Mouse (Mus musculus): ENCODE data around the gene Kri1. TPM values are rescaled to one million over a fixed set of nuclear protein-coding genes. Genes with fewer than 3 reads are reported as not detected.
"Not testable (repeated sequence)": the region's sequence is repeated elsewhere in the genome, so short reads cannot be mapped to it uniquely, and the experiment has no call there.

Gene Kri1
- total RNA-seq, 4 experiments from 2014 or later: 33.5 to 43.4 (median 39.4) TPM

DNA sequence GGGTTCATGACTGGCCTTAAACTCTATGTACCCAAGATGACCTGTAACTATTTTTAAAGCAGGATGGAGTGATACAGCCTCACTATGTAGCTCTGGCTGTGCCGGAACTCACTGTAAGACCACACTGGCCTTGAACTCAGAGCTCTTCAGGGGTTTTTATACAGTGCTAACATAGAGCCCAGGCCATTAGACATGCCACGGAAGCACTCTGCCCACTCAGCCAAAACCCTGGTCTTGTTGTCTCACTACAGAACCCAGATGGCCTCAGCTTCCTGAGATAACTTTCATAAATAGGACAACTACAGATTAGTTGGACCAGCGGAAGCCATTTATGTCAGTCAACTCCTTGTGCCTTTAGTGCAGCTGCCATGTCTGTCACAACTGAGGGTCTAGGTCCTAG lies 13.4 kb downstream of the Kri1 start:
- DNase-seq (ENCODE audit: low spot score in 2 of 2): no peak

DNA sequence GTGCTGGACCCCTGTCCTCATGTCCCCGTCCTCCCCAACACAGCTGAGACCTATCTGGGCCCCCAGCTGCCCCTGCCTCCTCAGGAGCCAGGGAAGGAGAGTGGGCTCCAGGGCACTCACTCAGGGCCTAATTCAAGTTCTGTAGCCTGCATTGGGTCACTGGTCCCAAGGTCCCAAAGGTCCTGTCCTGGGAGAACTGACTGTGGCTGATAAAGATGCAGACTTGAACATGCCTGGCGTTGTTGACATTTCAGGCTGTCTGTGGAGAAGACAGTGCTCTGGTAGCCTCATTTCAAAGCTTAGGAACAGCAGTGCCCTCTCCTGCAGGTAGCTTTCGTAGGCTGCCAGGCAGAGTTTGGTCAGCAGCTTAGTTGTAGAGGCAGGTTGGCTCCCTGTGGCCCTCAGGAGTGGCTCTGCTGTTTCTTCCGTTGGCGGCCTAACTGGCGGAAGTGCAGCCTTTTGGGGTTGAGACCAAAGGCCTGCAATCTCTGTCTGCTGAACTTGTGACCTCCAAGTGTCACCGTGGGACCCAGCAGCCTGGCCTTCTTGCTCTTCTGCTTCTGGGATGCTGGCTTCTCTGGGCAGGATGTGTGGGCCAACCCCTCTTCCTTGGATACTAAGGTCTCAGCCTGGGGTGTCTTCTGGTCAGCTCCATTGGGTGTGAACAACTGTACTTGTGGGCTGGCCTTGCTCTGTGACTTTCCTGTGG lies 14.1 kb downstream of the Kri1 start:
- no peak for DNase-seq (ENCODE audit: low spot score in 2 of 2)

DNA sequence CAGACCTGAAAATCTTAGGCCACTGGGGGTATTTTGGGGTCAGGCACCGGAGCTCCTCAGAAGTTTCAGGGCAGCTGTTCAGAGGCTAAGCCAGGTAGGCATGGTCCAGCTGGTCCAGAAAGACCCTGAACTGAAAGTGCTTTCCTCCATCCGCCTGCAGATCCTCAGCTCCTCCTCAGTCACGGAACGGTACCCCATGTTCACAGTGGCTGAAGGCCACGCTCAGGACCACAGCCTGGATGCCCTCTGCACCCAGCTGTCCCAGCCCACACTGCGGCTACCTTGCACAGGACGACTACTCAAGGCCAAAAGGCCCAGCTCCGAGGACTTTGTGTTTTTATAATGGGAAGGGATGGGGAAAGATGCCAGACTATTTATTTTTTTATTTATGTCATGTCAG lies 14.7 kb downstream of the Kri1 start:
- DNase-seq (ENCODE audit: low spot score in 2 of 2): no peak

DNA sequence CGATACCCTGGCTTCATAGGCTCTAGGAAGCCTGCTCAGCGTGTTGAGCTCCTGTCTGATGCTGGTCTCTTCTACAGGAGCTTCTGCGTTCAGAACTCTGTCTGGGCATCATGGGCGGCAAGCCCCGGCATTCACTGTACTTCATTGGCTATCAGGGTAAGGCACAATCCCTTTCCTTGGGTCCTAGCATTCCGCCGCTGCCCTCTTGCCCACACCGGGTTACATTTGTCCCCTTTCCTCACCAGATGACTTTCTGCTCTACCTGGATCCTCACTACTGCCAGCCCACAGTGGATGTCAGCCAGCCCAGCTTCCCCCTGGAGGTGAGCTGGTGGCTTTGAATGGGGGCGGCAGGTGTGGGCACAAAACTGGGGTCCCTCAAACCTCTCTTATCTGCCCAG lies 15.4 kb downstream of the Kri1 start:
- no peak for DNase-seq (ENCODE audit: low spot score in 2 of 2)

DNA sequence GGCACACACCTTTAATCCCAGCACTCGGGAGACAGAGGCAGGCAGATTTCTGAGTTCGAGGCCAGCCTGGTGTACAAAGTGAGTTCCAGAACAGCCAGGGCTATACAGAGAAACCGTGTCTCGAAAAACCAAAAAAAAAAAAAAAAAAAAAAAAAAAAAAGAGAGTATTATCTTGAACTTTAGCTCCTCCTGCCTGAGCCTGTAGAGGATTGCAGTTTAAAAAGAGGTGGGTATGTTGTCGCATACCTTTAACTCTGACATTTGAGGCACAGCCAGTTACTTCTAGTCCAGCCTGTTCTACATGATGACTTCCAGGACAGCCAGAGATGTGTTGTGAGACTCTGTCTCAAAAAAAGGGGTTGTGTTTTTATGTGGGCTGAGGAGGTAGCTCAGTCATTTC lies 18.2 kb downstream of the Kri1 start:
- DNase-seq (ENCODE audit: low spot score in 2 of 2): not testable (repeated sequence)

DNA sequence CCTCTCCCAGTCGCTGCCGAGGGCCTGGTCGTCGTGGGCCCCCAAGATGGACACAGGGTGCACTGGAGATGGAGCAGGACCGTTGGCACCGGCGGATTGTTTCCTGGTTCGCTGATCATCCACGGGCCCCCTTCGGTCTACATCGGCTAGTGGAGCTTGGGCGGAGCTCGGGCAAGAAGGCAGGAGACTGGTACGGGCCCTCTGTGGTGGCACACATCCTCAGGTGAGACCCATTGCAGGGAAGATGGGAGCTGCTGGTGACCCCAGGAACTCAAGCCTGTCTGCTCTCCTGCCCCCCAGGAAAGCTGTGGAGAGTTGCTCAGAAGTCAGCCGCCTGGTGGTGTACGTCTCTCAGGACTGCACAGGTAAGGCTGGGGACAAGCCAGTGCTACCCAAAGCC lies 19.5 kb downstream of the Kri1 start:
- no peak for DNase-seq (ENCODE audit: low spot score in 2 of 2)

DNA sequence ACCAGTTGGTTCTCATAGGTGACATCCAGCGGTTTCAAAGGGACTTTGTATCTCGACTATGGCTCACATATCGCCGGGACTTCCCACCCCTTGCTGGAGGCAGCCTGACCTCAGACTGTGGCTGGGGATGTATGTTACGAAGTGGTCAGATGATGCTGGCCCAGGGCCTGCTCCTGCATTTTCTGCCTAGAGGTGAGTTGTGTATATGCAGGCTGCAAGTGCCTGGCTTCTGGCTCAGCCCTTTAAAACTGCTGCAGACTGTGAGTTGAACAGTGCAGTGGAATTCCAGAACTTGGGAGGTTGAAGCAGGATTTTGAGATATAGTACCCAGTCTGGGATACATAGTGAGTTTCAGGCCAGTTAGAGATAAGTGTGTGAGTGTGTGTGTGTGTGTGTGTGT lies 20.9 kb downstream of the Kri1 start:
- DNase-seq (ENCODE audit: low spot score in 2 of 2): no peak

DNA sequence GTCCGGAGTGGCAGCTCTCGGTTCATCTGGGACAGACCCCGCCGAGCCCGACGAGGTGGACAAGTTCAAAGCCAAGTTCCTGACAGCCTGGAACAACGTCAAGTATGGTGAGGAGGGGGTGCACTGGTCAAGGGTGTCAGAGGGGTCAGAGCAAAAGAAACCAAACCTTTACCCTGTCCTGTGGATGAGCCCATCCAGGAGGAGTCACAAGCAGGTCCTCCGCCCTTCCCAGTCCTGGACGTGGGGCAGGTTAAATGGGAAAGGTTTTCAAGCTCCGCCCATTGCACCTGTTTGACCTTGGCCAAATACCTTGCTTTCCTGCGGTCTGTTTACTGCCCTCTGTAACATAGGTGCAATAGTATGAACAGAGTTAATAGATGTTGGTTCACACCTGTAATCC lies 22.2 kb downstream of the Kri1 start:
- no peak for DNase-seq (ENCODE audit: low spot score in 2 of 2)

DNA sequence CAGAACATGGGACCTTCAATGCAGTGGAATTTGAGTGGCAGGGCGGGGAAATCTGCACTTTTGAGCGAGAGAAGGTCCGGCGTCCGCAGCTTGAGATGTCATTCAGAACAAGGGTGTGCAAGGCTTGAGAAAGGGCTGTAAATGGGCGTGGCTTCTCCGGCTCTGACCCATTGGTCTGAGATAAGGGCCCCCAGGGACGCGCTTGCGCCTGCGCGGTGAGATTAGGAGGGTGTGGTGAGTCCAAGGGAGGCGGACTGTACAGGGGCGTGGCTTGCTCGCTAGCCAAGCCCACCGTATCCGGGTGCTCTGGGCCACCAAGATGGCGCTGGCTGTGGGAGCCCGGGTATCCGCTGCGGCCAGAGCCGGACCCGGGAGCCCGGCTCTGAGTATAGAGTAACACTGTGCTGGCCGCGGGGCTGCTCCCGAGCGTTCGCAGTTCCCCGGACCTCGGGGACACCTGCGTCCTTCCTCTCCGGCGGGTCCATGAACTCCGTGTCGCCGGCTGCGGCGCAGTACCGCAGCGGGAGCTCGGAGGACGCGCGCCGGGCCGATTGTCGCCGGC lies 22.7 kb downstream of the Kri1 start, which contains the start of gene Atg4d:
Gene Atg4d, plus strand, starts transcription at position 294 of the 562 bp plus-strand sequence.
- DNase-seq (ENCODE audit: low spot score in 2 of 2): peak; percentile 89 to 98

DNA sequence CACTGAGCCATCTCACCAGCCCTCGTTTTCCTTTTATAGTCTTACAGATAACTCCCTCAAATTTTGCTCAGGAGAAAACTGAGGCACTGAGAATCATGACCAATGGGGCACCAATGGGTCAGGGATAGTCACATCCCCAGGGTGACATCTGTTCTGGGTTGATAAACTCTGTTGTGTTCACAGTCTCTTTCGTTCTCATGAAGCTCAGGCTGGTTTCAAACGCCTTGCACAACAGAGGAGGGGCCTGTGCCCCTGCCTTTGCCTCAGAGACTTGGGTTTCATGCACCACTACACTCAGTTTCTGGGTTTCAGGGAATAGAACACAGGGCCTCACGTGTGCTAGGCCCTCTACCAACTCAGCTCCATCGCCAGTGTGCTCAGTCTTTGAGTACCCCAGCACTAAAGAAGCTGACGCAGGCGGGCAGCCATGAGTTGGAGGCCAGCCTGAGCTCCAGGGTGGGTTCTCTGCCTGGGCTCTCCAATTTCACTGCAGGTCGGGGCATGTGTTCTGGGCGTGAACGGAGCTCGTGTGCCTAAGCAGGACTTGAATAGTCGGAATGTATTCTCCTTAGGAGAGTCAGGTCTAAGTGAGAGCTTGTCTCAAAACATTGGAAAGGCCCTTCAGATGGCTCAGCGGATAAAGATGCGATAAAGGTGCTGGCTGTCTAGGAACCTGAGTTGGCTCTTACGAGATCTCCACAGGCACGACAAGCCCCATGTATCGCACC lies 23.3 kb downstream of the Kri1 start:
- no peak for DNase-seq (ENCODE audit: low spot score in 2 of 2)

DNA sequence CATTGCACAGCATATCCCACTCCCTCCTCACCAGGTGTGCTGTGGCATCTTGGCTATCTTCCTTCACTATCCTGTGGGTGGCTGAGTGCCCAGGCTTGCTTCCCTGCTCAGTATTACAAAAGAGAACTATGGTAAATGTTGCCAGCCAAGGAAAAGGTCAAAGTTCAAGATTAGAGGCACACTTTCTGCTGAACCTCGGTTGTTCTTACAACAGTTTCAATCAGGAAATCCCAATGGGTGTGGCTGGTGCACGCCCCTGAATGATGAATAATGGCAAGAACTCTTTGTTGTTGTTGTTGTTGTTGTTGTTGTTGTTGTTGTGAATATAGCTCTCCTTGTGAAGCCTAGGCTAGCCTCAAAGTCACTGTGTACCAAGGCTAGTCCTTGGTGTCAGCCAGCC lies 25.9 kb downstream of the Kri1 start:
- DNase-seq (ENCODE audit: low spot score in 2 of 2): no peak

DNA sequence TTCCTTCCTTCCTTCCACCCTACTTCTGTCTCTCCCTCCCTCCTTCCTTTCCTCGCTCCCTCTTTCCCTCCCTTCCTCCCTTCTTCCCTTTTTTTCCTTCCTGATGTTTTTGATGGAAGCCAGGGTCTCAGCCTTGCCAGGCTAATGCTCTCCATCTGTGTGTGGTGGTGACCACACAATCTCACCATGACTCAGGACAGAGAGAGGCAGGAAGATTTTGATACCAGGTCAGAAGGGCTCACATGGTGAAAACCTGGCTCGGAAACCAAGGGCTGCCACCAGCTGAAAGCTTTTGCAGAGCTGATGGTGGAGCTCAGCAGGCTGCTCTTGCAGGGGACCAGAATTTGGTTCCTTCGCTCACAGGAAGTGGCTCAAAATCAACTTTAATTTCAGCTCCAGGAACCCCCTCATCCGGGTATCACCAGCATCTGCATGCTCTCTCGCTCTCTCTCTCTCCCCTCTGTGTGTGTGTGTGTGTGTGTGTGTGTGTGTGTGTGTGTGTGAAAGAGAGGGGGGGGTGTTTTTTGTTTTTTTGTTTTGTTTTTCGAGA lies 27.2 kb downstream of the Kri1 start:
- DNase-seq (ENCODE audit: low spot score in 2 of 2): no peak

DNA sequence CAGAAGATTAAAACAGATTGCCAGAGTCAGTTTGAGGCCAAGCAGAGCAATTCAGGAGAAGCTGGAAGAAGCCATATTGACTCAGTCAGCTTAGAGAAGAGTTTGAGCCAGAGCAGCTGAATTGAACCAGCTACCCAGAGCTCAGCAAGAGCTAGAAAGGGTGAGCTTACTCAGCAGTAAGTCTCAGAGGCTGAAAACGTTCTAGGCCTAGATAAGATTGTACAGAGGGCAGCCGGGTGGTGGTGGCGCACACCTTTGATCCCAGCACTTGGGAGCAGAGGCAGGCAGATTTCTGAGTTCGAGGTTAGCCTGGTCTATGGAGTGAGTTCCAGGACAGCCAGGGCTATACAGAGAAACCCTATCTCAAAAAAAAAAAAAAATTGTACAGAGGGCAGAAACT lies 31.4 kb downstream of the Kri1 start:
- DNase-seq (ENCODE audit: low spot score in 2 of 2): not testable (repeated sequence)

DNA sequence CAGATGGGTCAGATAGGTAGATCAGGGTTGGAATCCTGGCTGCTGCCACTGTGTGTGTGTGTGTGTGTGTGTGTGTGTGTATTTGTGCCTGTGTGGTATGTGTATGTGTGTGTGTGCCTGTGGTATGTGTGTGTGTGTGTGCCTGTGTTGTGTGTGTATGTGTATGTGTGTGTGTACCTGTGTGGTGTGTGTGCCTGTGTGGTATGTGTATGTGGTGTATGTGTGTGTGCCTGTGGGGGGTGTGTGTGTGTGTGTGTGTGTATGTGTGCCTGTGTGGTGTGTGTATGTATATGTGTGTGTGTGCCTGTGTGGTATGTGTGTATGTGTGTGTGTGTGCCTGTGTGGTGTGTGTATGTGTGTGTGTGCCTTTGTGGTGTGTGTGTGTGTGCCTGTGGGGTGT lies 33.1 kb downstream of the Kri1 start:
- no peak for DNase-seq (ENCODE audit: low spot score in 2 of 2)

DNA sequence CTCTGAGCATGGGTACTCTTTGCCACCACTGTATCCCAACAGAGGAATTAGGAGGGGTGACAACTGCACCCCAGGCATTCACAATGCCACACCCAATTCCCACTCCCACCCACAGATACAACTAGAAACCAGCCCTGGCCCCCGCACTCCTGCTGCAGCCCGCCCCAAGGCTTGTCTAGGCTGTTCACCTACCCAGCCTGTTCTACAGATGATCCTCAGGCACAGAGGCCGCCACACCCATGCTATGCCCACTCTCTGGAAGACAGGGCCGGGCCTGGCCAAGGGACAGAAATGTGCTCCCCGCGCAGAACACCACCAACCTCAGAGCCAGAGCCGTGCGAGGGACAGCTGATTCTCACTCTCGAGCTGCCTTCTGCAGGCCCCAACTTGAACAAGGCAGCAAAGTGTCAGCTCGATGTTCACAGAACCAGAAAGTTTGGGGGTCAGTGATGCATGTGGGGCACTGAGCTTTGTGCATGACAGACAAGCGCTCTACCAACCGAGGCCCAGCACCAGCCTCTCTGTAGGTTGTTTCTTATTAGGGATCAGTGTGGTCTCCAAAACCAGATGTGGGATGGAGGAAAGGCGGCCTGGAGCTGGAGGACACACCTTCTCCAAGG lies 36.5 kb downstream of the Kri1 start:
- no peak for DNase-seq (ENCODE audit: low spot score in 2 of 2)

DNA sequence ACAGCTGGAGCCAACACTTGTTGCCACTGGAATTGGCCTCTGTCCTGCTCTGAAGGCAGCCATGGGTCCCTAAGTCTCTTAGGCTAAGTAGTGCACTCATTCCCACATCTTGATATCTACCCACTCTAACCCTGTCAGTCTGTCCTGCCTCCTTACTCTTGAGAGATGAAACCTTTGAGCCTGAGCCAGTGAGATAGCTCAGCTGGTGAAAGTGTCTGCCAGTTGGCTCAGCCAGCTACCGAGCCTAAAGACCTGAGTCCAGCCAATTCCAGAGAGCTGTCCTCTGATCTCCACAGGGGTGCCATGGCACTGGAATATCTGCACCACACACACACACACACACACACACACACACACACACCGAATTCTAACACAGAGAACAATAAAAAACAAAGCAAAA lies 37.3 kb downstream of the Kri1 start:
- DNase-seq (ENCODE audit: low spot score in 2 of 2): no peak

DNA sequence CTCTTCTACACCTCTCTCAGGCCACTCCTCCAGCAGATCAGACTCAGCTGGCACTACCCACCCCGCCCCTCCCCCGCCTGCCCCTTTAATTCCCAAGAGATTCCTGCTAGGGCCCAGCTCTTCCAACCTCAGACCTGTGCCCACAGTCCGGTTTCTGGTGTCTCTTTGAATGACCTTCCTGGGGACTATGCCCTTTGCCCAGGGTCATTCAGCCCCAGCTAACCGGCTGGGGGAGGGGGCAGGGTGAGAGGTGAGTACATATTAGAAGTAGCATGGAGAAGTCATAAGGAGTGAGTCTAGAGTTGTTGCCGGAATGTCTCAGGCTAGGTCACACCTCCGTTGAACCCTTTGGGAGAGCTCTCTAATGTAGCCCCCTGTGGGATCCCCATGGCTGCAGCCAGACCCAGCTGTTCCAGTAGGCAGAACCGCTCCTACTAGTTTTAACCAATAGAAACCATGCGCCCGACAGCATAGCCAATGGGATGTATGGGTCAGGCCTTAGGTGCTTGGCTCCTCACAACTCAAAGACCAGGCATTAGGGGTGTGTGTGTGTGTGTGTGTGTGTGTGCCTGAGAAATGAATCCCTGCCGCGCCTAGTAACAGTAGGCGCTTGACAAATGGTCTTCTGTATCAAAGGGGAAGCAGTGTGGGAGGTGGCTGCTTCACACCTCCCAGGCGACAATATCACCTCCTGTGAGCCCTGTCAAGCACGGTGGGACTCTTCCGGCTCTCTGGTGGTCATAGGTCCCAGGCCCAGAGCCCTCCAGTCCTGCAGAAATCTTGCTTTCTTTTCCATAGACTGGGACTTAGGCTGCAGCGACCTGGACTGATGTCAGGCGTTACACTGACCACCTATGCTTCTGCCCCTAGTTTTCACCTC lies 37.9 kb downstream of the Kri1 start:
- no peak for DNase-seq (ENCODE audit: low spot score in 2 of 2)

DNA sequence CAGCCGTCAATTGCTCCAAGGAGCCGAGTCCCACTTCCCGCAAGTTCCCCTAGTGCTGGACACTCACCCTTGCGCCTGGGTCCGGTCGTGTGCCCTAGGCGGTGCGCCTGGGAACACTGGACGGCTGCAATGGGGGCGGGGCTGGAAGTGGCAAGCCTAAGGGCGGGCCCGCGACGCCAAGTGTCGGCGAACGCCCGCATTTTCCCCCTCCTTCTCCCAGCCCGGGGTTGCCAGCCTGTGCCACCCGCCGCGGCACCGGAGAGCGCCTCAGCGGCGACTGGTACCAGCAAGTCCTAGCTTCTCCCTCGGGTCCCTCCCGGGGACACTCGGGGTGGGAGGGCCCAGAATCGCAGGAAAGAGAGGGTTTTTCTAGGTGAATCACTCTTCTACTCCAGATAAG lies 39.4 kb downstream of the Kri1 start, which contains the start of gene S1pr5:
Gene S1pr5, minus strand, starts transcription at position 118 of the 400 bp plus-strand sequence.
- DNase-seq (ENCODE audit: low spot score in 2 of 2): peak in 1 of 2 experiments; percentile 53

DNA sequence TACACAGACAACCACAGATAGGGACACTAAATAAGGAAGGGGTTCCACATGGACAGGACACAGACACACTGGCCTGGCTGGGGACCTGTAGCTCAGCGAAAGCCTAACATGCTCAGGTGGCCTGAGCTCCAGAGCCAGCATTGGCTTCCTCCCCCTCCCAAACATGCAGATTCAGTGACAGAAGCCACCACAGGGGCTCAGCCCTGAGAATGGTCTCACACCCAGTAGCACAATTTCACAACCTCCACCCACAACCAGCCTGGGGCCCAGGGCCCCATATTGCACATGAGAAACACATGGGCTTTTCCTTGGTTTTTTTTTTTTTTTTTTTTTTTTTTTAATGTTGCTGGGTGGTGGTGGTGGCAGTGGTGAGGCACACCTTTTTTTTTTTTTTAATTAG lies 41.4 kb downstream of the Kri1 start:
- no peak for DNase-seq (ENCODE audit: low spot score in 2 of 2)

DNA sequence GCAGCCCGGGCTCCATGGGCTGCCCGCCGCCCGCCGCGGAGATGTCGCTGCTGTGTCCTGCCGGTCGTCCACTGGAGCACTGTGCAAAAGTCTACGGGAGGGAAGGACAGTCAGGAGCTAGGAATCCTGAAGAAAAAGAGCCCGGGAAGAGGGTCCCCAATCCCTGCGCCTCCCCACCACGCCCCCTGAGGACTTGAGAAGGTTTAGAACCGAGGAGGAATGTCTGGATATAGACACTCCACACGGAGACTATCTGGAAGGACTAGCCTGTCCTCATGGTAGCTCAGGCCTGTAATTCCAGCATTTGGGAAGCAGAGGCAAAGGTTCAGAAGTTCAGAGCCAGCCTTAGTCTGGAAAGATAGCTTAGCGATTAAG lies 42.7 kb downstream of the Kri1 start:
- no peak for DNase-seq (ENCODE audit: low spot score in 2 of 2)
